Mouse (Mus musculus) brain, embryonic 14.5 days (tissue): ENCODE data around the gene Tiam2.

Source experiments
- CTCF ChIP-seq: fragments of 200-500 bp; IDR thresholded peaks from 2 replicates; pipeline ENCODE4 v1.5.1; 2012; ENCODE audit warnings: inconsistent platforms, mild to moderate bottlenecking, moderate library complexity, borderline replicate concordance; ENCODE audit not compliant: insufficient read depth, insufficient read length; ENCODE audit errors: extremely low read depth
- POLR2A ChIP-seq: fragments of 200-500 bp; IDR thresholded peaks from 2 replicates; pipeline ENCODE4 v1.6.1; 2012; ENCODE audit warnings: mild to moderate bottlenecking, inconsistent platforms, borderline replicate concordance; ENCODE audit not compliant: poor library complexity, insufficient read depth, insufficient read length, severe bottlenecking; ENCODE audit errors: extremely low read depth

DNA sequence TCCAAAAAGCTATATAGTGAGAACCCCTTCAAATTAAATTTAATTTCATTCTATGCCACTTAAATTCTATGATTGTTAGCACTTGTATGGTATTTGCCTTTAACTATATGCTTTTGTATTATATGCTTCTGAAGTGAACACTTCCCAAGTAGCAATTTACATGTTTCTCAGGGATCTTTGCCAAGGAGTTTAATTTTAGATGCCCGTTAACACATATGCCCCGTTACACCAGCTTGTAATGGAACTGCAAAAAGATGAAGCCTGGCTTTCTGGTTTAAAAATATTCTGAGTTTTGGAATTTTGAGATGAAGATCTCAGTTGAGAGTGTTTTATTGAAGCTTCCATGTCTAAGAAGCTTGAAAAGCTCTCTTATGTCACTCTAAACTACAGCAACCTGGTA, 67.6 kb downstream of the Tiam2 start:
- TF ChIP-seq CTCF (no peak), POLR2A (no peak)
